Mouse (Mus musculus) left cerebral cortex, postnatal 36 days (tissue): ENCODE data around the gene Col25a1. TPM values are rescaled to one million over a fixed set of nuclear protein-coding genes. Genes with fewer than 3 reads are reported as not detected.

Experiments
- DNase-seq, 2 experiments: peaks; one replicate each; pipeline ENCODE4 v3.0.0; 2021 to 2022; ENCODE audit warnings: low spot score in 2 of 2, mixed read lengths in 1 of 2
- intact Hi-C: fragments of 180-260 bp; cut with DNase I; formaldehyde crosslinking; loops from one replicate; pipeline ENCODE4 v1.15.1; 2025
- total RNA-seq, 2 experiments: library from RNA; stranded (reverse); gene quantifications; 2 replicates each; pipeline ENCODE4 v1.2.3; 2021

The Col25a1 gene
- total RNA-seq, 2 experiments from 2014 or later, result 40.2 to 46.7 TPM

- intact Hi-C loops, result no loop called here
Observed at GRCm38 (mm10) chr3:130361922-130362321, 230.6 kb downstream of the Col25a1 start.

GRCm38 (mm10) chr3:130362797-130363367 lies 231.6 kb downstream of the Col25a1 start:
- DNase-seq, result no peak
- intact Hi-C loops, result no loop called here

More at GRCm38 (mm10) chr3:130361922-130362321, 230.6 kb downstream of the Col25a1 start:
- DNase-seq, result no peak

GRCm38 (mm10) chr3:130366917-130367610 lies 235.8 kb downstream of the Col25a1 start:
- DNase-seq, result no peak
- intact Hi-C loops, result no loop called here

GRCm38 (mm10) chr3:130368352-130368751 lies 237.1 kb downstream of the Col25a1 start:
- DNase-seq, result no peak
- intact Hi-C loops, result no loop called here

- intact Hi-C loops, result no loop called here
- no peak for DNase-seq
Observed at GRCm38 (mm10) chr3:130369113-130369512, 237.8 kb downstream of the Col25a1 start.

GRCm38 (mm10) chr3:130370167-130370566 lies 238.9 kb downstream of the Col25a1 start:
- intact Hi-C loops, result no loop called here
- no peak for DNase-seq

GRCm38 (mm10) chr3:130373145-130373544 lies 241.8 kb downstream of the Col25a1 start:
- intact Hi-C loops, result no loop called here
- DNase-seq, result no peak

- DNase-seq, result no peak
- intact Hi-C loops, result no loop called here
Observed at GRCm38 (mm10) chr3:130374620-130375341, 243.5 kb downstream of the Col25a1 start.

GRCm38 (mm10) chr3:130377786-130378185 lies 246.5 kb downstream of the Col25a1 start:
- intact Hi-C loops, result no loop called here
- DNase-seq, result no peak

- DNase-seq, result no peak
- intact Hi-C loops, result no loop called here
Observed at GRCm38 (mm10) chr3:130378626-130379025, 247.3 kb downstream of the Col25a1 start.

GRCm38 (mm10) chr3:130380299-130380845 lies 249.1 kb downstream of the Col25a1 start:
- intact Hi-C loops, result loop anchor here (10.0 kb wide), 1 partner anchor 196 kb away; no protein-coding TSS in a partner anchor
- DNase-seq, result no peak

- intact Hi-C loops, result loop anchor here (10.0 kb wide), 1 partner anchor 197 kb away; no protein-coding TSS in a partner anchor
- no peak for DNase-seq
Observed at GRCm38 (mm10) chr3:130381691-130382090, 250.4 kb downstream of the Col25a1 start.

- DNase-seq, result no peak
- intact Hi-C loops, result loop anchor here (10.0 kb wide), 1 partner anchor 201 kb away; no protein-coding TSS in a partner anchor
Observed at GRCm38 (mm10) chr3:130385856-130386255, 254.6 kb downstream of the Col25a1 start.

GRCm38 (mm10) chr3:130387156-130387555 lies 255.9 kb downstream of the Col25a1 start:
- intact Hi-C loops, result loop anchor here (10.0 kb wide), 1 partner anchor 202 kb away; no protein-coding TSS in a partner anchor
- no peak for DNase-seq

- intact Hi-C loops, result loop anchor here (10.0 kb wide), 1 partner anchor 205 kb away; no protein-coding TSS in a partner anchor
- no peak for DNase-seq
Observed at GRCm38 (mm10) chr3:130389261-130389975, 258.1 kb downstream of the Col25a1 start.

- peak in 1 of 2 experiments; percentile 39 for DNase-seq
Observed at GRCm38 (mm10) chr3:130396636-130397035, 265.3 kb downstream of the Col25a1 start.

GRCm38 (mm10) chr3:130400716-130401559 lies 269.6 kb downstream of the Col25a1 start:
- intact Hi-C loops, result no loop called here
- DNase-seq, result peak; percentile 56 to 72

More at GRCm38 (mm10) chr3:130396636-130397035, 265.3 kb downstream of the Col25a1 start:
- intact Hi-C loops, result no loop called here

- intact Hi-C loops, result no loop called here
- no peak for DNase-seq
Observed at GRCm38 (mm10) chr3:130401560-130401852, 270.2 kb downstream of the Col25a1 start.
